Mouse (Mus musculus) liver, adult 2 months (tissue): ENCODE measurements at regions not wholly inside any gene's neighbourhood (a gene's known extent, or its start where the extent isn't known, plus 50 kb on each side); places are given as distances from the start of the nearest gene placed in this dataset.

ENCODE experiments used
- DNase-seq: peaks from one replicate; pipeline ENCODE4 v3.0.0-alpha.2; 2011; ENCODE audit warnings: low read depth, low spot score; ENCODE audit errors: extremely low read depth
- H3K27ac ChIP-seq: fragments of 200-500 bp; replicated peaks from 2 replicates; pipeline ENCODE4 v1.5.1; 2012; ENCODE audit warnings: low read depth, mild to moderate bottlenecking, control low read depth, inconsistent platforms, low read length; ENCODE audit not compliant: insufficient read depth
- H3K27me3 ChIP-seq: fragments of 200-500 bp; 2 replicates; pipeline ENCODE4 v1.6.1; 2012; ENCODE audit warnings: mild to moderate bottlenecking, moderate library complexity, low read length, inconsistent platforms; ENCODE audit not compliant: control insufficient read depth, insufficient read depth
- H3K36me3 ChIP-seq: fragments of 200-500 bp; 2 replicates; pipeline ENCODE4 v1.6.1; 2012; ENCODE audit warnings: low read length, inconsistent platforms; ENCODE audit not compliant: control insufficient read depth, insufficient read depth
- H3K4me1 ChIP-seq: fragments of 200-500 bp; 2 replicates; pipeline ENCODE4 v1.6.1; 2011; ENCODE audit warnings: low read length; ENCODE audit not compliant: control insufficient read depth, insufficient read depth
- H3K4me3 ChIP-seq: fragments of 200-500 bp; 2 replicates; pipeline ENCODE4 v1.5.1; 2011; ENCODE audit warnings: low read depth, mild to moderate bottlenecking, control low read depth, low read length, moderate library complexity; ENCODE audit not compliant: insufficient read depth
- H3K79me2 ChIP-seq: fragments of 200-500 bp; 2 replicates; pipeline ENCODE4 v1.6.1; 2012; ENCODE audit warnings: inconsistent platforms, mild to moderate bottlenecking, low read length, moderate library complexity; ENCODE audit not compliant: control insufficient read depth, insufficient read depth
- H3K9ac ChIP-seq: fragments of 200-500 bp; 2 replicates; pipeline ENCODE4 v1.6.1; 2012; ENCODE audit warnings: low read depth, mild to moderate bottlenecking, control low read depth, inconsistent platforms, low read length
- CTCF ChIP-seq: fragments of 200-500 bp; IDR thresholded peaks from 2 replicates; pipeline ENCODE4 v1.5.1; 2011; ENCODE audit warnings: low read depth, low read length, control low read depth
- POLR2A ChIP-seq: fragments of 200-500 bp; IDR thresholded peaks from 2 replicates; pipeline ENCODE4 v1.6.1; 2011; ENCODE audit warnings: low read length, control low read depth; ENCODE audit not compliant: insufficient read depth; ENCODE audit errors: extremely low read depth
- WGBS: fragments of 180-500 bp; shearing (Covaris S2); methylation state at CpG from one replicate; pipeline ENCODE4 v1.1.7; 2018; 5-methylcytosine and 5-hydroxymethylcytosine counted together

- H3K36me3 ChIP-seq, result no peaks in the 10 kb centered on the region
- no peaks in the 10 kb centered on the region for H3K4me1 ChIP-seq
- no peaks in the 10 kb centered on the region for H3K79me2 ChIP-seq
- no peak overlapping the region for H3K9ac ChIP-seq
- no peaks in the 10 kb centered on the region for H3K27me3 ChIP-seq
- no peak overlapping the region for H3K27ac ChIP-seq
- TF ChIP-seq POLR2A (no peak), CTCF (no peak)
- no peak for DNase-seq
- H3K4me3 ChIP-seq, result no peak overlapping the region
These were observed 118.0 kb upstream of the Ufm1 start for GRCm38 (mm10) chr3:53981585-53981984.

- 91% methylated on average over 5 of the region's 5 CpGs for WGBS
- DNase-seq, result no peak
These were observed 113.9 kb upstream of the Ufm1 start for GRCm38 (mm10) chr3:53977379-53978080.

GRCm38 (mm10) chr3:53974905-53975551 is 111.4 kb upstream of the Ufm1 start:
- no peaks in the 10 kb centered on the region for H3K4me1 ChIP-seq
- no peak overlapping the region for H3K4me3 ChIP-seq
- no peaks in the 10 kb centered on the region for H3K27me3 ChIP-seq
- H3K9ac ChIP-seq, result no peak overlapping the region
- no peak for DNase-seq
- WGBS, result 42% methylated on average over 10 of the region's 10 CpGs
- H3K79me2 ChIP-seq, result no peaks in the 10 kb centered on the region
- H3K36me3 ChIP-seq, result no peaks in the 10 kb centered on the region
- no peak for TF ChIP-seq CTCF
- TF ChIP-seq POLR2A, result no peak
- H3K27ac ChIP-seq, result no peak overlapping the region

More at GRCm38 (mm10) chr3:53977379-53978080, 113.9 kb upstream of the Ufm1 start:
- no peaks in the 10 kb centered on the region for H3K36me3 ChIP-seq
- no peak overlapping the region for H3K27ac ChIP-seq
- H3K27me3 ChIP-seq, result no peaks in the 10 kb centered on the region
- no peak for TF ChIP-seq CTCF
- TF ChIP-seq POLR2A, result no peak
- H3K9ac ChIP-seq, result no peak overlapping the region
- H3K4me3 ChIP-seq, result no peak overlapping the region
- H3K4me1 ChIP-seq, result no peaks in the 10 kb centered on the region
- no peaks in the 10 kb centered on the region for H3K79me2 ChIP-seq

GRCm38 (mm10) chr3:53969000-53969641 is 105.5 kb upstream of the Ufm1 start:
- H3K27ac ChIP-seq, result no peak overlapping the region
- 61% methylated on average over 5 of the region's 5 CpGs for WGBS
- no peaks in the 10 kb centered on the region for H3K27me3 ChIP-seq

GRCm38 (mm10) chr3:53965142-53965541 is 101.5 kb upstream of the Ufm1 start:
- no peak overlapping the region for H3K4me3 ChIP-seq
- no peaks in the 10 kb centered on the region for H3K27me3 ChIP-seq
- no peaks in the 10 kb centered on the region for H3K4me1 ChIP-seq
- H3K36me3 ChIP-seq, result no peaks in the 10 kb centered on the region
- DNase-seq, result no peak
- 67% methylated on average over 5 of the region's 5 CpGs for WGBS
- H3K9ac ChIP-seq, result no peak overlapping the region
- H3K27ac ChIP-seq, result no peak overlapping the region
- H3K79me2 ChIP-seq, result no peaks in the 10 kb centered on the region
- TF ChIP-seq CTCF (no peak), POLR2A (no peak)

More at GRCm38 (mm10) chr3:53969000-53969641, 105.5 kb upstream of the Ufm1 start:
- no peak for DNase-seq
- TF ChIP-seq POLR2A (no peak), CTCF (no peak)
- Histone ChIP-seq H3K9ac (no peak overlapping the region), H3K79me2 (no peaks in the 10 kb centered on the region), H3K4me3 (no peak overlapping the region), H3K4me1 (no peaks in the 10 kb centered on the region), H3K36me3 (no peaks in the 10 kb centered on the region)

GRCm38 (mm10) chr3:53953801-53954200 is 90.2 kb upstream of the Ufm1 start:
- Histone ChIP-seq H3K4me1 (no peaks in the 10 kb centered on the region), H3K9ac (no peak overlapping the region), H3K79me2 (no peaks in the 10 kb centered on the region), H3K4me3 (no peak overlapping the region), H3K36me3 (no peaks in the 10 kb centered on the region), H3K27me3 (no peaks in the 10 kb centered on the region; the same call in 1 of the 2 replicates), H3K27ac (no peak overlapping the region)
- TF ChIP-seq POLR2A (no peak), CTCF (no peak)
- 77% methylated on average over 2 of the region's 2 CpGs for WGBS
- DNase-seq, result no peak
